Mouse (Mus musculus) embryonic fibroblast, embryonic 13.5 days (primary cell): ENCODE results near the gene Msi2. TPM values are rescaled to one million over a fixed set of nuclear protein-coding genes. Genes with fewer than 3 reads are reported as not detected.

Experiments used
- H3K27ac ChIP-seq: 2 replicates; pipeline ENCODE4 v1.5.1; 2012; ENCODE audit warnings: low read length, control low read depth, inconsistent platforms; ENCODE audit not compliant: insufficient read depth
- H3K4me1 ChIP-seq: 2 replicates; pipeline ENCODE4 v1.6.1; 2011; ENCODE audit warnings: low read length; ENCODE audit not compliant: control insufficient read depth, insufficient read depth
- H3K4me3 ChIP-seq: 2 replicates; pipeline ENCODE4 v1.5.1; 2011; ENCODE audit warnings: mild to moderate bottlenecking, control low read depth, low read length; ENCODE audit not compliant: insufficient read depth
- CTCF ChIP-seq: IDR thresholded peaks from 2 replicates; pipeline ENCODE4 v1.5.1; 2011; ENCODE audit warnings: mild to moderate bottlenecking, control low read depth, low read length, moderate library complexity, borderline replicate concordance; ENCODE audit not compliant: insufficient read depth
- POLR2A ChIP-seq: IDR thresholded peaks from 2 replicates; pipeline ENCODE4 v1.6.1; 2011; ENCODE audit warnings: low read depth, mild to moderate bottlenecking, control low read depth, low read length, moderate library complexity
- polyA plus RNA-seq: library from polyadenylated mRNA; stranded (reverse); fragments of >200 nt; gene quantifications from 2 replicates; pipeline ENCODE4 v1.2.4, GENCODE M21; 2011; ENCODE audit warnings: low read depth; ENCODE audit not compliant: missing spikeins, insufficient read length

Msi2 gene
- polyA plus RNA-seq, 1 experiment = 44.9 TPM

DNA sequence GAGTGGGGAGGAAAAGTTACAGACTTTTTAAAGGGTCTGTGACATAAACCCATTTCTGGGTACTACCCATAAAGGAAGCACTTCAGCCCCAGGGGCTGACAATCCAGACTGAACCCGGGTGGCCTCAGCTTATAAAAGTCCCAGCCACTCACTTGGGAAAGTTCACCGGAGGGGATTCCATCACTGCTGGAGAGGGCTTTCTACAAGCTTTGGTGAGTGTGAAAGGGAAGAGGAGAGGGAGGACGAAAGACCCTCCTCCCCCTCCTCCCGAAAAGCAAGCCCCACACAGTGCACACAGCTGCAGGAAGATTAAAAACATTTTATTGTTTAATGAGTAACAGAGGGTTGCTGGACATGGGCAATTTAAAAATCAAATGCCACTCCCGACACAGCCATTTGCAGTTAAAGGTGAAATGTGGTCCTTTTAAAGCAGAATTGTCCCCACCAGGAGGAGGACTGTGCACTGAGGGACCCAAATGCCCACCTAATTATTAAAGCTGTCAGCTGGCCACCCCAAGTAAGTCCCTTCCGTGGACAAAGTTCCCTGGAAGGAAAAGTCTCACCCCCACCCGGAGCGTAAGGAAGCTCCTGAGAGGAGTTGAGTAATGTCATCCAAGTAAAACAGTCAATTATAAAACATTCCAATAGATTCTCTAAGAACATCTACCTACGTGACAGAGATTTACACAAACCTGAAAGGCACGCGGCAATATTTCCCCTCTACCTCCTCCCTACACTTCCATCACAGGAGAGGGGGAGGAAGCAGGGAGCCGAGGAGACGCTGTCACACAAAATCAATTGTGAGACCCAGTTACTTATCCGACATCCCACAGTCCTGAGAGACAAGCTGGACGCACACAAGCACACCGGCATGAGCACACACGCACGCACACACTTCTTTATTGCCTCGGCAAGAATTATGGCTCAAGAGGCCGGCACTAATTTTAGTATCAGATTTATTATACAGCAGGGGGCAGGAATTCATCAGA lies 24.1 kb downstream of the Msi2 start:
- H3K27ac ChIP-seq = no peak overlapping the region
- H3K4me3 ChIP-seq = no peak overlapping the region
- TF ChIP-seq POLR2A (no peak), CTCF (no peak)
- H3K4me1 ChIP-seq = peaks cover 9% of the 10 kb centered on the region

DNA sequence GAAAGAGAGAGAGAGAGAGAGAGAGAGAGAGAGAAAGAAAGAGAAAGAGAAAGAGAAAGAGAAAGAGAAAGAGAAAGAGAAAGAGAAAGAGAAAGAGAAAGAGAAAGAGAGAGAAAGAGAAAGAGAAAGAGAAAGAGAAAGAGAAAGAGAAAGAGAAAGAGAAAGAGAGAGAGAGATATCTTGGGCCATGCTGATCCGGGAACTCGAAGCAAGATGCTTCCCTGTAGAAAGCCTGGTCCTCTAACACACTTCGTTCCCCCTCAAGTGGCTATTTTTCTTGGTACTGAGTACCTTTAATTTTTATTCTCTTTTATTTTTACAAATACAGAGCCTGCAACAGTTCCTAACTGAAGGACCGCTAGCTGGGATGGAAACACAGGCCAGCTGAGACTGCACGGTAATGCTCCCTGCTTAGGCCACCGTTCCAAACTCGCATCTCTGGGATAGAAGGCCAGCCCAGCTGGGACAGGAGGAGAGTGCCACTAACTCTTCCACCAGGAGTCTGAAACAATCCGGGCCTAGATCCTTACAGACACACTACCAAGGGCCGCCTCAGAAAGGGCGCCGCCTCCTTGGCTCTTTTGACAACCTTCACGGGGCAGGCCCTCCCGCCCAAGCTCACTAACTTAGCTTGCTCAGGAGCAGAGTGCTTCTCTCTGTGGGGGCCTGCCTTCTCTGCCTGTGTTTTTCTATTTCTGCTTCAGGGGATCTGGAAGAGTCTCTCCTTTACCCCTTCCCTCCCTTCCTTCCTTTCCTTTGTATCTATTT lies 25.1 kb downstream of the Msi2 start:
- Histone ChIP-seq H3K4me1 (peaks cover 9% of the 10 kb centered on the region), H3K4me3 (no peak overlapping the region), H3K27ac (no peak overlapping the region)
- TF ChIP-seq CTCF = no peak

DNA sequence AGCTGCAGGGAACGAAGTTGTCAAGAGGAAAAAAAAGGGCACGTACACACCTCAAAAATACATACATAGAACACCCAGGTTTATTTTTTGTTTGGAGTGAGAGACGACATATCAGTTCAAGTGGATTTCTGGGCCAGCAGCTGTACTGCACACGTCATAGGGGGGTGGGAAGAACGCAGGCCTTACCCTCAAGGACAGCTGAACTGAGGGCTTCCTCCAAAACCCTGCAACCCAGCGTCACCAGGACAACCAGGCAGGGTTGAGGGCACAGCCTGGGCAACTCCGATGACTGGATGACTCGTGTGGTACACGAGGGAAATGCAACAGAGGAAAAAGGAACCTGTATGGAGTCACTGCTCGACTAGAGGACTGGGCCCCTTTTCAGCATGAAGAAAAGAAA lies 25.9 kb downstream of the Msi2 start:
- Histone ChIP-seq H3K4me1 (peaks cover 9% of the 10 kb centered on the region), H3K4me3 (no peak overlapping the region), H3K27ac (no peak overlapping the region)
- TF ChIP-seq CTCF = no peak
- TF ChIP-seq POLR2A = no peak

DNA sequence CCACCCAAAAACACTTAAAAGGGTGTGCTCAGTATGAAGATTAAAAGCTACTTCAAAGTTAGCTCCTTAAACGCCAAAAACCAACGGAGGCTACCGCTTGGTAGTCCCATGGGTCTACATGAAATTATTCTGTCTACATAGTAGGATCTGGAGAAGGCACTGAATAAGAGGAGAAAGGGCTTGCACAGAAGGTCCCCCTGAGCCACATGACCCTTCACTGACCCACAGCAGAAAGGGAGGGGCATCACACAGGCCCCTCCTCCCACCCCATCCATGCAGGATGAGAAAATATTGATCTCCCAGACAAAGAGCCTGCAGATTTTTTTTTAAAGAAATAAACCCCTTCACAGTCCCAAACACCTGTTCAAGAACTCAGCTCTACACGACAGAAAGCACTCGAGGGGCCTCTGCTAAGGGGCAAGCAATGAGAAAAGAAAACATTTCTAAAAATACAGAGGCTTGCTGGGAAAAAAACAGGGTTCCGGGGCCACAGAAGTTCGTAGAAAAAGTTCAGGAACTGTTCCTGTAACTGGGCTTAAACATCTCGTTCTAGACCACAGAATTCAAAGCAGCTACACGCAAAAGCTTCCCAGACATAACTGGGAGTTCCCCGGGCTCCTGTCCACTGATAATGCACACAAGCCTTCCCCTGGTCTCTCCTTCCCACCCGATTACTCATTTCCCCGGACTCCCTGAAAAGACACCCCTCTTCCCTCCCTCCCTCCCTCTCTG lies 27.6 kb downstream of the Msi2 start:
- H3K27ac ChIP-seq = peak overlapping the region; percentile 85
- peaks cover 9% of the 10 kb centered on the region for H3K4me1 ChIP-seq
- H3K4me3 ChIP-seq = no peak overlapping the region
- TF ChIP-seq CTCF = no peak
- no peak for TF ChIP-seq POLR2A

DNA sequence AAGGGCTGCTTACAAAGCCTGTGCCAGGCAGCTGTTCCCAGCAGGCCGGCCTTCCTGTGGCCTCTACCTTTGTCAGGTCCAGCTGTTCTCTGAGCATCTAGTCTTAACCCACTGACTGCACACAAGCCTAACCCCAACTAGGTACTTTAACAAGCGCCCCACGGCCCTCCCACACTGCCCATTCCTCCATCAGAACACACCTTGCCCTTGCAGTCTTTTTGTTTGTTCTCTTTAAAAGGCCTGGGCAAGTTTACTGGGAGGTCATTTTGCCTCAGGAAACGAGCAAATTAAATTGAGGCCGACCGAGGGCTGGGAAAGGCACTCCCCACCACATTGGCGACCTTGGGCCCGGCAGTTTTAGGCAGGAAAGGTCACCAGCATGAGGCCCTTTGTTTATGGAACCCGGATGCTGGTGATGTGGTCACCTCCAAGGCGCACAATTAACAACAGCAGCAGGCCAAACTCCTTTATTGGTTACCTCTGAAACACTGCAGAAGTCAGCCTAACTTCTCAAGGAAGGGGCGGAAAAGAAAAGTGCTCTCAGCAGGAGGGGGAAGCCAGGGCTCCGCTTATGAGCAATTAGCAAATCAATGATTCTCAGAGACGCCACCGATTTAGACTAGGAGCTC lies 28.4 kb downstream of the Msi2 start:
- Histone ChIP-seq H3K4me1 (peaks cover 9% of the 10 kb centered on the region), H3K27ac (peak overlapping the region; percentile 85), H3K4me3 (no peak overlapping the region)
- no peak for TF ChIP-seq POLR2A
- no peak for TF ChIP-seq CTCF

DNA sequence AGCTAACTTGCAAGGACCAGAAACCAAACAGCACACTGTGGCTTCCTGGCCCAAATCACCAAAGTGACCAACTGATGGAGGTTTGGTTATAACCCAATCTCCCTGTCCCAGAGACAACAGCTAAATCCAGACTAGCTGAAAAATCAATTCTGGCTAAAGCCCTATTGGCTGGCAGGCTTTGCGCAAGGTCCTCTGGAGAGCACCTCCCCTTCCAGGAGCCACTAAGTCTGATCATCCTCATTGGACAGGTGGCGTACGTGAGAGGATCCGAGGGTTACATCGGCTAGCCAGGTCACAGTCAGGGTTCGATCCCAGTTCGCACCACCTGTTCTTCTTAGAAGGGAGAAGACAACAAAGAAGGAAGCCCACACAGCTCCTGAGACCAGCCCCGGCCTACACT lies 29.7 kb downstream of the Msi2 start:
- peaks cover 9% of the 10 kb centered on the region for H3K4me1 ChIP-seq
- no peak overlapping the region for H3K27ac ChIP-seq
- H3K4me3 ChIP-seq = no peak overlapping the region
- TF ChIP-seq POLR2A (no peak), CTCF (no peak)

DNA sequence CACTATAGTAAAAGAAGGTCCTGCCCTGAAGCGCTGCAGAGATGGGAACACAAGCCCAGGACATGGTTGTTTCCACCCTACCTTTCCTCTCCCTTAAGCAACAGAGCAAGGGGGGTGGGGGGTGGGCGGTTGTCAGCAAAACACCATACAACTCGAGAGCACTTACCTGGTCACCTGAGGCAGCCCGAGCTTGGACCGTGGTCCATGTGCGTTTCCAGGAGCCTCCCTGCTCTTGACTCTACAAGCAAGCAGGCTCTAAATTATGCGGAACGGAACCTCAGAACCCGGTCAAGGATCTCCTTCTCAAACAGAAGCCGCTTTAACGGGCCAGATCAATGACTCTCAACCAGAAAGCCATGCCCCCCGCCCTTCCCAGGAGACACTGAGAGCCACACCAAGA lies 30.6 kb downstream of the Msi2 start:
- Histone ChIP-seq H3K4me3 (no peak overlapping the region), H3K27ac (no peak overlapping the region), H3K4me1 (peaks cover 9% of the 10 kb centered on the region)
- no peak for TF ChIP-seq POLR2A
- no peak for TF ChIP-seq CTCF

DNA sequence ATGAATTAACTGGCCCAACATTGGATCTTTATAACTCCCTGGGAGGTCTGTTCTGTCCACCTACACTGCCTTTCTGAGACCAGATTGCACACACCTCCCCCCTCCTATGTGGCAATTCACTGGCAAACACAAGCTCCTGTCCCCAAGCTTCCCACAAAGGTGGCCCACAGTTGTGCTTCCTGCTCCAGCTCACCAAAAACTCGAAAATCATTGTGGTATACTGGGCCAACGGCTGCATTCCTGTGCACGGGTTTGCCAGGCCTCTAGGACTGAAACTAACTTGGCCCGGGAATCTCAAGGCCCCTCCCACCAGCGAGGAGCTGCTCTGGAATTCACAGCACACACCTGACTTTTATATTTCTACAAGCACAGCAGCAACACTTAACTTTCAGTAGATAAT lies 31.3 kb downstream of the Msi2 start:
- TF ChIP-seq POLR2A = no peak
- TF ChIP-seq CTCF = no peak
- Histone ChIP-seq H3K4me3 (no peak overlapping the region), H3K27ac (no peak overlapping the region), H3K4me1 (peaks cover 9% of the 10 kb centered on the region)

DNA sequence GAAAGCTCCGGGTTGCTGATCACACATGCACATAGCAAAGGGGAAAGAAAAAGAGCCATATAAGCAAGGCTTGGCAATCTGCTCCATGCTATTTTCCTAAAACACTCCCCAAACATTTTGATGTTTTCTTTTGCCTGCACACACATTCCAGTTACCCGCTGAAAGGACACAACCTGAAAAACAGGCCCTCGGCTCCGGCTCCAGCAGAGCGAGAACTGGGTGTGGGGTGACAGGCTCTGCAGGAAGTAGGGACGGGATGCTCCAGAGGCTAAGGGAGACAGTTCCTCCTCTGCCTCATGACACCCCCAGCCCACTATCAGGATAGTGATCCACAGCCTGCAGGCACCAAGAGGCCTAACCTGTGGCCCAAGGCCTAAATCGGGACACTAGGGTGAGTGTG lies 32.3 kb downstream of the Msi2 start:
- H3K4me3 ChIP-seq = no peak overlapping the region
- H3K4me1 ChIP-seq = peaks cover 6% of the 10 kb centered on the region; the same call in 1 of the 2 replicates
- no peak for TF ChIP-seq POLR2A
- TF ChIP-seq CTCF = no peak
- H3K27ac ChIP-seq = no peak overlapping the region
